Mouse (Mus musculus): Measurements from ENCODE around the gene Glo1. TPM values are rescaled to one million over a fixed set of nuclear protein-coding genes. Genes with fewer than 3 reads are reported as not detected.
"Not testable (repeated sequence)": the region's sequence is repeated elsewhere in the genome, so short reads cannot be mapped to it uniquely, and the experiment has no call there.

Gene Glo1
- total RNA-seq (2021) = 100 to 1,000 TPM; 194 to 199 TPM
- long read RNA-seq, experiment 1, full-length matches to known transcripts = 280 of 304 reads
- long read RNA-seq, experiment 1, partial matches to known transcripts = 11 of 304 reads
- long read RNA-seq, experiment 1, other reads (novel, unspliced or antisense) = 13 of 304 reads
- long read RNA-seq, experiment 2, full-length matches to known transcripts = 426 of 451 reads
- long read RNA-seq, experiment 2, partial matches to known transcripts = 7 of 451 reads
- long read RNA-seq, experiment 2, other reads (novel, unspliced or antisense) = 18 of 451 reads

DNA sequence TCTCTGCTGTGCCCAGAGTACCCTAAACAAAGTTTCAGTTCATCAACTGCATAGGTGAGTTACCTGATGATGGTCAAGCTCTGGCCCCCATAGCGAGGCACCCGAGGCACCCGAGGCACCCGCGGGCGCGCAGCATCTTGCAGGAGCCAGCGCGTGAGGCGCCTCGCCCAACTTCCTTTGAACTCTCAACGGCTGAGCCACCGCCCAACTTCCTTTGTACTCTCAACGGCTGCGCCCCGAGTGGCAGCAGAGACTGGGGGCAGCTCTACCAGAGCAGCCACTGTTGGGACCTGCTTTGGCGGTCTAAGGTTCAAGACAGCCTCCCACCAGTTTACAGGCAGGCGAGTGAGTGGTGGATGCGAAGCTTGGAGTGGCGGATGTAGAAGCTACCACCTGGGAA lies at the start of gene Glo1:
Glo1 (minus strand) TSS at position 153 of the 400 bp plus-strand sequence.
- DNase-seq (ENCODE audit: low spot score in 2 of 2); H3K27ac ChIP-seq; H3K4me3 ChIP-seq: not testable (repeated sequence)

DNA sequence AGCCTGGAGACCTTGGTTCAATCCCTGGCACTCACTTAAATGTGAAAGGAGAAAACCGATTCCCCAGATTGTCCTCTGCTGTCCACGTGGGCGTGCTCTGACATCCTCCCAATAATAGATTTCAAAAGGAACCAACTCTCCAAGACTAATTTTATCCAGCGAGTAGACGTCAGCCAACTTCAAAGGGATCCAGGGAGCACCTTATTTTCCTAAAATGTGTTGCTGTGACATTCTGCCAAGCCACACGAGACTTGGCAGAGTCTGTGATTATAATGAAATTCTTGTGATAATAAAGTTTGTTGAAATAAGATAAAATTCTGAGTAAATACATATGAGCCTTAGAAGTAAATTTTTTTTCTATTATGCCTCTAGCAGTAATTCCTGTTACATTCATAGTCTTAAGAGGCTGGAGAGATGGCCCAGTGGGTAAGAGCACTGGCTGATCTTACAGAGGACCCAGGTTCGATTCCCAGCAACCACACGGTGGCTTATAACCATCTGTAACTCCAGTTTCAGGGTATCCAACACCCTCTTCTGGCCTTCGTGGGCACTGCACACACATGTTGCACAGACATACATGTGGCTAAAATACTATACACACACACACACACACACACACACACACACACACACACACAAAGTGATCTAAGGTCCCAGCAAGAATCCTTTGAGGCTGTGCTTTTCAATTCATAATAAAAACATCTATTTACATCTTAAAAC lies 48.5 kb upstream of the Glo1 start:
- no peak for DNase-seq (ENCODE audit: low spot score in 2 of 2)
- no peak for TF ChIP-seq CTCF (conservative IDR thresholded peaks at IDR 0.05)
- Histone ChIP-seq H3K27ac (no peak overlapping the region), H3K4me3 (no peak overlapping the region)

DNA sequence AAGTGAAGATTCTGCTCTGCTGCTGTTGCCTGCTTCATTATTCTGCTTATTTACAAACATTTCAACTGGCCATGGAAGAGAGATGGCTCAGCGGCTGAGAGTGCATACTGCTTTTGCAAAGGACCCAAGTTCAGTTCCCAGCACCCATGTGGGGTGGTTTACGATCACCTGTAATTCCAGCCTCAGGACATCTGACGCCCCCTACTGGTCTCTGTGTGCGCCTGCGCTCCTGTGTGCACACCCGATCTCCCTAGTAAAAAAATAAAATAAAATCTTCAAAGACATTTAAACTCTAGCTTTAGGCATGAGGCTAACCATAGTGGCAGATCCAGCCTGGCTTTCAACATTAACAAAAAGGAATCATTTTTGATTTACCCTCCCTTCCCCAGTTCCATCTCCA lies 46.4 kb upstream of the Glo1 start:
- Histone ChIP-seq H3K27ac (no peak overlapping the region), H3K4me3 (no peak overlapping the region)
- no peak for DNase-seq (ENCODE audit: low spot score in 2 of 2)
- TF ChIP-seq CTCF (conservative IDR thresholded peaks at IDR 0.05) = peak; percentile 58

DNA sequence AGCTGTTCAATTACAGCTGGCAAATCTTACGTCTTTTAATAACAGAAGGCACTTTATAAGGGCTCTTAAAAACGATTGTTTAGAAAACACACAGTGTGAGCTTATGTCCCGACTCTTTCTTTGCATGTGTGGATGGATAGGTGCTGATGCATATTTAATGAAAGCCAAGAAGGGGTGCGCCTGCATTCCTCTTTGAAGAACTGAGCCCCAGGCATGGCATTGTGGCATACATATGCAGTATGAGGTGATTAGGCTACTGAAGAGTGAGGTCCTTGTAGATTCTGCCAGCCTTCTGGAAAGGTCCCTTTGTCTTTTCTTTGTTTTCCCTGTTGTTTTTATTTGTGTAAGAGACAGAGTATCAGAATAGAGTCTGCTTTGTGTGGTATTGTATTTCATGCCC lies 45.9 kb upstream of the Glo1 start:
- DNase-seq (ENCODE audit: low spot score in 2 of 2) = no peak
- Histone ChIP-seq H3K4me3 (no peak overlapping the region), H3K27ac (no peak overlapping the region)

DNA sequence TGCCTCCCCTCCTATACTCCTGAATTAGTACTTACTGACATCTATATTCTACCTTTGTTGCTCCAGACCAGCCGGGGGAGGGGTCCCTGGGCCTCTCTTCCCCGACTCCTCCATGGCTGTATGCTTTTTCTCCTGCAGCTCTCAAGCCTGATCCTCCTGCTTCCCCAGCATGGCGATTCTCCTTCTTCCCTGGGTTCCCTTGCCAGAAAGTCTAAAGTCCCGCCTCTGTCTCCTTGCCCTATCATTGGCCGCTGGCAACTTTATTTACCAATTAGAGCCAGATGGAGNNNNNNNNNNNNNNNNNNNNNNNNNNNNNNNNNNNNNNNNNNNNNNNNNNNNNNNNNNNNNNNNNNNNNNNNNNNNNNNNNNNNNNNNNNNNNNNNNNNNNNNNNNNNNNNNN lies 38.2 kb upstream of the Glo1 start:
- no peak for DNase-seq (ENCODE audit: low spot score in 2 of 2)
- Histone ChIP-seq H3K4me3 (no peak overlapping the region), H3K27ac (no peak overlapping the region)
- no peak for TF ChIP-seq CTCF (conservative IDR thresholded peaks at IDR 0.05)

More for the DNA sequence above, 45.9 kb upstream of the Glo1 start:
- no peak for TF ChIP-seq CTCF (conservative IDR thresholded peaks at IDR 0.05)

DNA sequence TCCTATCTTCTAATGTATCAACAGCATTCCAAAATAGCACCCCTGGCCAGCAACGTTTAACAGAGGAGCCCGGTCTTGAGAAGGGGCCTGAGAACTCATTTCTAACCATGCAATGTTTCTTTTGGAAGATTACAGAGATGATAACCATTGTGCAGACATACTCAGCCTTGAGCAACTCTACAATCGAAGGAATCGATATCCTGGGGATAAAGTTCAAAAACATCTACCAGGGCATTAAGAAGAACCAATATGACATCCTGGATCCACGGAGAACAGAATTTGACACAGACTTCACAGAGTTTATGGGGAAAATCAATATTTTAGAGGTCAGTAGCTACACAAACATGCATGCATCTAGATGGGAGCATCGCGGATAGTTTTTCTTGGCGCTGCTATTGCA lies 36.5 kb upstream of the Glo1 start:
- no peak overlapping the region for H3K4me3 ChIP-seq
- no peak for TF ChIP-seq CTCF (conservative IDR thresholded peaks at IDR 0.05)
- H3K27ac ChIP-seq = no peak overlapping the region
- no peak for DNase-seq (ENCODE audit: low spot score in 2 of 2)

DNA sequence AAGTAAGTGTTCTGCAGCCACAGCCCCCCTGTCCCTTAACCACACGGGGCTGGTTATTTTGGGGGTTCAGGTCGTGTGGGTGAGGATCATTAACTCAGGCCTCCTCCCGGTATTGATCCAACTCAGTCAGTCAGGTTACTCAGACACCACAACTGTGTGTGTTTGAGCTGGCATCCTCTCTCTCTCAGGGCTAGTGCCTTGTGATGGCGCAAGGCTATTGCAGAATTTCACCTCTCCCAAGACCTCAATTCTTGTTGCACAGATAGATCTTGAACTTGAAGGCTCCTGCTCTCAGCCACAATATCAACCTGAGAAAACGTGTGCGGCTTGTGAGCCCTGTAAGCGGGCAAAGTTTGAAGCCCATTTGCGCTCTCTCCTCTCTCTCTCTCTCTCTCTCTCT lies 35.5 kb upstream of the Glo1 start:
- TF ChIP-seq CTCF (conservative IDR thresholded peaks at IDR 0.05) = no peak
- Histone ChIP-seq H3K27ac (no peak overlapping the region), H3K4me3 (no peak overlapping the region)
- no peak for DNase-seq (ENCODE audit: low spot score in 2 of 2)

DNA sequence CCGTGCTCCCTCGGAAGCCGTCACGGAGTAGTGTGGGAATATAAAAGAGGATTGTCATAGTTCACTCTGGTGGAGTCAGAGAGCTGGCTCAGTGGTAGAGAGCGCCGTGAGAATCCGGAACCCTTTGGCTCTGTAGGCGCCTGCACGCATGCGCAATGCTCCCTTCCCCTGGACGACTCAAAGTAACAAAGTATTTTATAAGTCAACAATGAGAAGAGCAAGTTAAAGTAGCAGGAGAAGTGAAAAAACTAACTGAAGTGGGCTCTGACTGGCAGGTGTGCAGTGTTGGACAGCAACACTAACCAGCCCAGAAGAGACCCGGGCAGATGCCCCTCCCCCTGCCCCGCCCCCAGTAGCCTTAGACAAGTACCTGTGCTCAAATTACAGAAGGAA lies 31.5 kb upstream of the Glo1 start:
- TF ChIP-seq CTCF (conservative IDR thresholded peaks at IDR 0.05) = no peak
- Histone ChIP-seq H3K4me3 (peak overlapping the region; percentile 52), H3K27ac (peak overlapping the region; percentile 58)
- peak; percentile 64 to 76 for DNase-seq (ENCODE audit: low spot score in 2 of 2)

DNA sequence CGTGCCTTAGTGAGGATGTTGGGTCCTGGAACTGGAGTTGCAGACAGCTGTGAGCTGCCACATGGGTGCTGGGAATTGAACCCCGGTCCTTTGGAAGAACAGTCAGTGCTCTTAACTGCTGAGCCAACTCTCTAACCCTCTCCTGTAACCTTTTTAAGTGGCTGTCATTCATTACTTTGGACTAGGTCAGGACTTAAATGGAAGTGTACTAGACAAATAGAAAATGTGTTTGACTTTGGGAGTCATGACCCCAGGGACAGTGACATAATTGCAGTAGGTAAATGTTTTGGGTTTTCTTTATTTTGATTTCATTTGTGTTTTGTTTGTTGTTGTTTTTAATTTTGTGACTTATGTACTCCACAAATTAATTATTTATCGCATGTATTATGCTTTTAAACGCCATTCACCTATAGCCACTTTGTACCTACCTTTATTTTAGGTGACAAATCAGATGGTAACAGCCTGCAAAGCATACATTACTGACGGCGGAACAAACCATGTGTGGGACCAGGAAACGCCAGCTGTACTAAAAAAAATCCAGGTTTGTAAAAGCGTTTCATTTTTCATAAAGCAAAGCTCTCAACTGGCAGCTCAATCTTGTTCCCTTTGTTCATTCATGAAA lies 31.0 kb upstream of the Glo1 start:
- no peak for DNase-seq (ENCODE audit: low spot score in 2 of 2)
- peak overlapping the region; percentile 58 for H3K27ac ChIP-seq
- no peak for TF ChIP-seq CTCF (conservative IDR thresholded peaks at IDR 0.05)

DNA sequence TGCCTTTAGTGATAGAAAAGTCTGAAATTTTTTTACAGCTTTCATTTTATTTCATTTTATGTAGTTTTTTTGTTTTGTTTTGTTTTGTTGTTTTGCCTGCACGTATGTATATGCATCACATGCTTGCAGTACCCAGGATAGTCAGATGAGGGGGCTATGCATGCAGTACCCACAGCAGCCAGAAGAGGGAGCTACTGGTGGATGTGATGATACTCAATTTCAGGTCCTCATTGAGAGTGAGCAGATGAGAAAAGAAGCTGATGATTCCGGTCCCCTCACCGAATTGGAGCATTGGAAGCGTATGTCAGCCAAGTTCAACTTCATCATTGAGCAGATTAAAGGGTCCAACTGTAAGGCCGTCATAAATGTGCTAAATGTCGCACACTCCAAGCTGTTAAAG lies 26.3 kb upstream of the Glo1 start:
- no peak overlapping the region for H3K4me3 ChIP-seq
- no peak for DNase-seq (ENCODE audit: low spot score in 2 of 2)
- TF ChIP-seq CTCF (conservative IDR thresholded peaks at IDR 0.05) = peak; percentile 70
- no peak overlapping the region for H3K27ac ChIP-seq

More for the DNA sequence above, 31.0 kb upstream of the Glo1 start:
- peak overlapping the region; percentile 52 for H3K4me3 ChIP-seq

DNA sequence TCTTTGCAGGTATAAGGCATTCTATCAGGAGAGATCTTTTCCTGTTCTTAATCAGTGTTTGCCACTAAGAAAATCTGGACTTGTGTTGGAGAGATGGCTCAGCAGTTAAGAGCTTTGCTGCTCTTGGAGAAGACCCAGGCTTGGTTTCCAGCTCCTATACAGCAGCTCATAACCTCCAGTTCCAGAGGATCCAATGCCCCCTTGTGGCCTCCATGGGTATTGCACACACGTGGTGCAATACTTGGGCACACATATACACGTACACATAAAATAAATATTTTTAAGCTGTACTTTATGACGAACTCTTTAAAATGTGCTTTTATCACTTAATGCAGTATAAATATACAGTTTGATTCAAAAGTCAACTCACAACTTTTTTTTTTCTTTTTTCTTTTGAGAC lies 22.1 kb upstream of the Glo1 start:
- TF ChIP-seq CTCF (conservative IDR thresholded peaks at IDR 0.05) = peak; percentile 60
- no peak for DNase-seq (ENCODE audit: low spot score in 2 of 2)
- Histone ChIP-seq H3K4me3 (no peak overlapping the region), H3K27ac (no peak overlapping the region)

DNA sequence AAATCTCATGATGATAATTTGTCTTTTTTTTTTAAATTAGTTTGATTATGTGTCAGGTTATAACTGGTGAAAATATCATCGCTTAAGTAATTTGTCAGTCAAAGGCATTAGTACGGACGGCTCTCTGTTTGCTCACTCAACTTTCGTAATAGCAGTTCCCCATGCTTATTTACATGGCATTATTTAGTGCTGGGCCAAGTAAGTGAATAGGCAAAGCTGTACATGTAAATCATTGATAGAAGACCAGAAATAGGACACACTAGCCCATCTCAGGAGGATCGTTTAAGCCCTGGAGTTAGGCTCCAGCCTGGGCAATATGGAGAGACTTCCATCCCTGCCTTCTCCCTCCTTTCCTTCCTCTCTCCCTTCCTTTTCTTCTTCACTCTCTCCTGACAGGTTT lies 14.2 kb upstream of the Glo1 start:
- Histone ChIP-seq H3K27ac (no peak overlapping the region), H3K4me3 (no peak overlapping the region)
- DNase-seq (ENCODE audit: low spot score in 2 of 2) = no peak
- no peak for TF ChIP-seq CTCF (conservative IDR thresholded peaks at IDR 0.05)

DNA sequence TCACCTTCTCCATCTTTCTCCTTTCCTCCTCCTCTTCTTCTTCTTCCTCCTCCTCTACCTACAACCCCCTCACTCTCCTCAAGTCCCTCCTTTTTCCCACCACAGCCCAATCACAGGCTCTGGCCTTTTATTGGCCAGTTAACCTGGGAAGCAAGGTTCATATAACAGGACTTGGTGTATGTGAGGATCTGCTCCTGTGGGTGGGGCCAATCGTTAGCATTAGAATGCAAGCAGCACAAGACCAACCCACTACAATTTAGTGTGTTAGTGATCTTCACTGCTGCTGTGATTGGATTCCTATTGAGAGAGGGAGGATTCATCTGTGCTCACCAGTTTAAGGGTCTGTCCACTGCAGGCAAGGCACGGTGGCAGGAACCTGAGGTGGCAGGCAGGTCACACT lies 12.3 kb upstream of the Glo1 start:
- DNase-seq (ENCODE audit: low spot score in 2 of 2) = no peak
- H3K4me3 ChIP-seq = no peak overlapping the region

More for the DNA sequence above, 12.3 kb upstream of the Glo1 start:
- no peak for TF ChIP-seq CTCF (conservative IDR thresholded peaks at IDR 0.05)
- H3K27ac ChIP-seq = no peak overlapping the region
